Mouse (Mus musculus): ENCODE data around the gene Ccdc146. TPM values are rescaled to one million over a fixed set of nuclear protein-coding genes. Genes with fewer than 3 reads are reported as not detected.

Ccdc146 gene
- polyA plus RNA-seq, 1 experiment from 2014 or later: 0.13 TPM

DNA sequence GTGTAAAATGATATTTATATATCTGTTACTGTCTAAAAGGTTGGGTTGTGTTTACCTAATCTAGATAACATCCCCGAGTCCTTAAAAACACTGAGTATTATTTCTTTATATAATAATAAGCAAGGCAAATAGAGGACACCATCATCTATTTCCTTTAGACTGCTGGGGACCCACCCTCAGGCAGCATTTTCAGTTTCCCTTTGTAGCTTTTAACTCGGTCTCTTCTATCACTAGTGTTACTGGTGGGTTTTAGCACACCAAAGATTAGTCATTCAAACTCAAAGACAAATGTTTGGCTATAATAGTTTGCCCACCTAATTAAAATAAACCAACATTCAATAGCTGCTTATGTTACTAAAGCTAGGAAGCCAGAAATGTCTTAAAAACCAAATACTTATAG lies 46.1 kb downstream of the Ccdc146 start:
- no peak for ATAC-seq
- H3K9me3 ChIP-seq (ENCODE audit: control insufficient read depth, low read length): no peaks in the 10 kb centered on the region
- no peak overlapping the region for H3K27ac ChIP-seq (ENCODE audit: low read length)
- H3K27me3 ChIP-seq (replicated peaks; ENCODE audit: control insufficient read depth, insufficient read depth, low read length): no peaks in the 10 kb centered on the region
- peaks cover 9% of the 10 kb centered on the region for H3K4me1 ChIP-seq (ENCODE audit: control insufficient read depth, insufficient read depth, low read length)
- H3K36me3 ChIP-seq (ENCODE audit: control insufficient read depth, insufficient read depth, low read length): no peaks in the 10 kb centered on the region
- H3K9ac ChIP-seq (ENCODE audit: low read depth, low read length): no peak overlapping the region
- 42% methylated on average over 2 of the region's 2 CpGs for WGBS
- no peak overlapping the region for H3K4me2 ChIP-seq (ENCODE audit: low read depth, low read length)
- no peak overlapping the region for H3K4me3 ChIP-seq (ENCODE audit: low read length)

GRCm38 (mm10) chr5:21376935-21377334 lies 47.5 kb downstream of the Ccdc146 start:
- 77% methylated on average over 4 of the region's 4 CpGs for WGBS
- Histone ChIP-seq H3K27me3 (replicated peaks; ENCODE audit: control insufficient read depth, insufficient read depth, low read length) (no peaks in the 10 kb centered on the region), H3K9me3 (ENCODE audit: control insufficient read depth, low read length) (no peaks in the 10 kb centered on the region), H3K27ac (ENCODE audit: low read length) (no peak overlapping the region), H3K36me3 (ENCODE audit: control insufficient read depth, insufficient read depth, low read length) (no peaks in the 10 kb centered on the region), H3K4me3 (ENCODE audit: low read length) (no peak overlapping the region), H3K4me1 (ENCODE audit: control insufficient read depth, insufficient read depth, low read length) (peaks cover 8% of the 10 kb centered on the region), H3K4me2 (ENCODE audit: low read depth, low read length) (no peak overlapping the region), H3K9ac (ENCODE audit: low read depth, low read length) (no peak overlapping the region)
- ATAC-seq: no peak

DNA sequence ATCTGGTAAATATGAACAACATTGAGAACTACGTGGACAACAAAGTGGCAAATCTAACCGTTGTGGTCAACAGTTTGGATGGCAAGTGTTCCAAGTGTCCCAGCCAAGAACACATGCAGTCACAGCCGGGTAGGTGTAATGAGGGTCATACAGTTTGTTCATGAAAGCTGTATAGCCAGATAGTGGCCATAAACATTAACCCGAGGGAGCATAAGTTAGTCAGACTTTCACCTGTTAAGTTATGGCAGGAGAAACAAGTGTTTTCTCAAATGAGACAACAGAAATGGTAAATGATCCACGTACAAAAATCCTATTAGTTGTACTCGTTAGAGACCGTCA lies 51.3 kb downstream of the Ccdc146 start:
- no peak overlapping the region for H3K27ac ChIP-seq (ENCODE audit: low read length)
- no peaks in the 10 kb centered on the region for H3K9me3 ChIP-seq (ENCODE audit: control insufficient read depth, low read length)
- H3K4me3 ChIP-seq (ENCODE audit: low read length): peak overlapping the region; percentile 63
- 52% methylated on average over 7 of the region's 7 CpGs for WGBS
- no peaks in the 10 kb centered on the region for H3K27me3 ChIP-seq (replicated peaks; ENCODE audit: control insufficient read depth, insufficient read depth, low read length)
- H3K36me3 ChIP-seq (ENCODE audit: control insufficient read depth, insufficient read depth, low read length): no peaks in the 10 kb centered on the region
- H3K4me1 ChIP-seq (ENCODE audit: control insufficient read depth, insufficient read depth, low read length): peaks cover 8% of the 10 kb centered on the region
- peak overlapping the region; percentile 99 for H3K4me2 ChIP-seq (ENCODE audit: low read depth, low read length)
- ATAC-seq: peak; percentile 87
- H3K9ac ChIP-seq (ENCODE audit: low read depth, low read length): peak overlapping the region; percentile 73

DNA sequence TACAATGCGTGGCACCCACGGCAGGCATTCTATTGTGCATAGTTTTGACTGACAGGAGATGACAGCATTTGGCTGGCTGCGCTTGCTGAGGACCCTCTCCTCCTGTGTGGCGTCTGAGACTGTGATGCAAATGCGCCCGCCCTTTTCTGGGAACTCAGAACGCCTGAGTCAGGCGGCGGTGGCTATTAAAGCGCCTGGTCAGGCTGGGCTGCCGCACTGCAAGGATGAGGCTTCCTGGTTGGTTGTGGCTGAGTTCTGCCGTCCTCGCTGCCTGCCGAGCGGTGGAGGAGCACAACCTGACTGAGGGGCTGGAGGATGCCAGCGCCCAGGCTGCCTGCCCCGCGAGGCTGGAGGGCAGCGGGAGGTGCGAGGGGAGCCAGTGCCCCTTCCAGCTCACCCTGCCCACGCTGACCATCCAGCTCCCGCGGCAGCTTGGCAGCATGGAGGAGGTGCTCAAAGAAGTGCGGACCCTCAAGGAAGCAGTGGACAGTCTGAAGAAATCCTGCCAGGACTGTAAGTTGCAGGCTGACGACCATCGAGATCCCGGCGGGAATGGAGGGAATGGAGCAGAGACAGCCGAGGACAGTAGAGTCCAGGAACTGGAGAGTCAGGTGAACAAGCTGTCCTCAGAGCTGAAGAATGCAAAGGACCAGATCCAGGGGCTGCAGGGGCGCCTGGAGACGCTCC lies 51.8 kb downstream of the Ccdc146 start, which contains the start of gene Fgl2:
Fgl2 (plus strand) TSS at position 150 of the 687 bp plus-strand sequence.
- peak; percentile 90 for ATAC-seq

GRCm38 (mm10) chr5:21371920-21372319 lies 52.6 kb downstream of the Ccdc146 start:
- H3K27me3 ChIP-seq (replicated peaks; ENCODE audit: control insufficient read depth, insufficient read depth, low read length): no peaks in the 10 kb centered on the region
- peak overlapping the region; percentile 63; the same call in 1 of the 2 replicates for H3K4me3 ChIP-seq (ENCODE audit: low read length)
- no peak overlapping the region; the same call in 1 of the 2 replicates for H3K9ac ChIP-seq (ENCODE audit: low read depth, low read length)
- ATAC-seq: 0 out of 2 replicates have a peak, but pooled peaks have one; percentile 2
- no peaks in the 10 kb centered on the region for H3K36me3 ChIP-seq (ENCODE audit: control insufficient read depth, insufficient read depth, low read length)
- no peaks in the 10 kb centered on the region for H3K9me3 ChIP-seq (ENCODE audit: control insufficient read depth, low read length)
- H3K4me2 ChIP-seq (ENCODE audit: low read depth, low read length): peak overlapping the region; percentile 99
- WGBS: 48% methylated on average over 5 of the region's 5 CpGs
- peaks cover 8% of the 10 kb centered on the region for H3K4me1 ChIP-seq (ENCODE audit: control insufficient read depth, insufficient read depth, low read length)
- no peak overlapping the region for H3K27ac ChIP-seq (ENCODE audit: low read length)

More for the DNA sequence above, 51.8 kb downstream of the Ccdc146 start, which contains the start of gene Fgl2:
- Histone ChIP-seq H3K27ac (ENCODE audit: low read length) (no peak within 1 kb of the TSS), H3K4me3 (ENCODE audit: low read length) (peak within 1 kb of the TSS; percentile 63), H3K27me3 (replicated peaks; ENCODE audit: control insufficient read depth, insufficient read depth, low read length) (no peaks in the 10 kb centered on the region), H3K4me2 (ENCODE audit: low read depth, low read length) (peak within 1 kb of the TSS; percentile 99), H3K9ac (ENCODE audit: low read depth, low read length) (peak within 1 kb of the TSS; percentile 73), H3K9me3 (ENCODE audit: control insufficient read depth, low read length) (no peaks in the 10 kb centered on the region), H3K36me3 (ENCODE audit: control insufficient read depth, insufficient read depth, low read length) (no peaks in the 10 kb centered on the region), H3K4me1 (ENCODE audit: control insufficient read depth, insufficient read depth, low read length) (peaks cover 8% of the 10 kb centered on the region)
- WGBS: 3% methylated on average over 31 of the region's 31 CpGs

DNA sequence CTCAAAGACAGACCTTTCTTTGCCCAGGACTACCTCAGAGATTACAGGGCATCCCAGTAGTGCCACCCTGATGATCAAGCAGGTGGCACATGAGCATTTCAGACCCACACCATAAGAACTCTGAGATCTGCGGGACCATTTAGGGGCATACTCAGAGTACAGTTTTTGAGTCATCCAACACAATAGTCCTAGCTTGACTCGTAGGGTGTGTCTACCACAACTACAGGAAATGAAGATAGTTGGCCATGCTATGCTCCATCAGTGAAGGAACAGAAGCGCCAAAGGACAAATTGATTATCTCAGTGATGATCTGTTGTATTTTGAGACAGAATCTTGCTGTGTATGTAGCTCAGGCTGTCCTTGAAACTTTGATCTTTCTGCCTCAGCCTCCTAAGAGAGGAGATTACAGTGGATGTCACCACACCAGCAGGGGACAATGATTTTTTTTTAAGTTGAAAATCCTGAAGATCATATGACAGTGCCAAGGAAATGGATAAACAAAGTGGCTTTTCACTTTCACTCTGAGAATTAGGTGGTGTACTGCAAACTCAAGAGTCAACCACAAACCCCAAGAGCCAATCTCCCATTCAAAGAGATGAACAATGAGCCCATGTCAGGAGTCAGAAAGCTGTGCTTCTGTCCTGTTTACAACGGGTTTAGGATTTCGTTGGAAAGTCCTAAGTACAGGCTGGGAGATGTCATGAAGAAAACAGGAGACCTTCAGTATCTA lies 54.1 kb downstream of the Ccdc146 start:
- no peak for ATAC-seq

DNA sequence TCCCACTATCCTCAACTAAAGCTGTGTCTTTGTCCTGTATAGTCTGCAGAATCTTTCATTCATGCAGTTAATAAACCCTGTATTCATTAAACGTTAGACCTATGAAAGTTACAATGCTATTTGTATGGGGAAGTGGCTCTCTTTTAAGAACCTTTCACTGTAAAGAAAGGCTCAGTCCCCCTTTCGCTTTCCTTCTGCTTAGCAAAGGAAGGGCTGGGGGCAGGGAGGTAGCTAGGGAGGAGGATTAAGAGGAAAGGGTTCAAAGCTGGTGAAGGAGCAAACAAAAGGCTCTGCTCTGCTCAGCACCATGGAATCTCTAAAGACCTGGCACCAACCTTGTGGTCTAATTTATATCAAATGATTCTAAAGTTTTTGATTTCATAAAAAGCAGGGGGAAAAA lies 57.0 kb downstream of the Ccdc146 start:
- Histone ChIP-seq H3K9me3 (ENCODE audit: control insufficient read depth, low read length) (no peaks in the 10 kb centered on the region), H3K9ac (ENCODE audit: low read depth, low read length) (no peak overlapping the region), H3K36me3 (ENCODE audit: control insufficient read depth, insufficient read depth, low read length) (no peaks in the 10 kb centered on the region), H3K4me1 (ENCODE audit: control insufficient read depth, insufficient read depth, low read length) (peaks cover 2% of the 10 kb centered on the region), H3K27me3 (replicated peaks; ENCODE audit: control insufficient read depth, insufficient read depth, low read length) (no peaks in the 10 kb centered on the region), H3K4me3 (ENCODE audit: low read length) (no peak overlapping the region), H3K4me2 (ENCODE audit: low read depth, low read length) (no peak overlapping the region), H3K27ac (ENCODE audit: low read length) (no peak overlapping the region)
- 50% methylated on average over 2 of the region's 2 CpGs for WGBS
- ATAC-seq: no peak

More for the DNA sequence above, 54.1 kb downstream of the Ccdc146 start:
- Histone ChIP-seq H3K27ac (ENCODE audit: low read length) (no peak overlapping the region), H3K9me3 (ENCODE audit: control insufficient read depth, low read length) (no peaks in the 10 kb centered on the region), H3K36me3 (ENCODE audit: control insufficient read depth, insufficient read depth, low read length) (no peaks in the 10 kb centered on the region), H3K9ac (ENCODE audit: low read depth, low read length) (no peak overlapping the region), H3K4me1 (ENCODE audit: control insufficient read depth, insufficient read depth, low read length) (peaks cover 8% of the 10 kb centered on the region), H3K27me3 (replicated peaks; ENCODE audit: control insufficient read depth, insufficient read depth, low read length) (no peaks in the 10 kb centered on the region), H3K4me2 (ENCODE audit: low read depth, low read length) (no peak overlapping the region), H3K4me3 (ENCODE audit: low read length) (no peak overlapping the region)
- 84% methylated on average over 5 of the region's 5 CpGs for WGBS

GRCm38 (mm10) chr5:21366338-21367053 lies 58.0 kb downstream of the Ccdc146 start:
- Histone ChIP-seq H3K4me3 (ENCODE audit: low read length) (no peak overlapping the region), H3K4me2 (ENCODE audit: low read depth, low read length) (no peak overlapping the region), H3K9ac (ENCODE audit: low read depth, low read length) (no peak overlapping the region), H3K27ac (ENCODE audit: low read length) (no peak overlapping the region), H3K9me3 (ENCODE audit: control insufficient read depth, low read length) (no peaks in the 10 kb centered on the region), H3K4me1 (ENCODE audit: control insufficient read depth, insufficient read depth, low read length) (no peaks in the 10 kb centered on the region), H3K36me3 (ENCODE audit: control insufficient read depth, insufficient read depth, low read length) (no peaks in the 10 kb centered on the region), H3K27me3 (replicated peaks; ENCODE audit: control insufficient read depth, insufficient read depth, low read length) (no peaks in the 10 kb centered on the region)
- 73% methylated on average over 4 of the region's 4 CpGs for WGBS
- ATAC-seq: no peak

- Histone ChIP-seq H3K9ac (ENCODE audit: low read depth, low read length) (no peak overlapping the region), H3K27me3 (replicated peaks; ENCODE audit: control insufficient read depth, insufficient read depth, low read length) (no peaks in the 10 kb centered on the region), H3K27ac (ENCODE audit: low read length) (no peak overlapping the region), H3K36me3 (ENCODE audit: control insufficient read depth, insufficient read depth, low read length) (no peaks in the 10 kb centered on the region), H3K4me1 (ENCODE audit: control insufficient read depth, insufficient read depth, low read length) (no peaks in the 10 kb centered on the region), H3K9me3 (ENCODE audit: control insufficient read depth, low read length) (no peaks in the 10 kb centered on the region), H3K4me3 (ENCODE audit: low read length) (no peak overlapping the region), H3K4me2 (ENCODE audit: low read depth, low read length) (no peak overlapping the region)
- peak; percentile 62 for ATAC-seq
- 51% methylated on average over 3 of the region's 3 CpGs for WGBS
Measured at GRCm38 (mm10) chr5:21363343-21363742, 61.1 kb downstream of the Ccdc146 start.
